Mouse (Mus musculus) embryo, embryonic 10 days (tissue): ENCODE measurements around the gene Gen1.
A peak's percentile ranks its signal among the peaks of the same experiment; 100 is the strongest.

ENCODE experiments used
- DNase-seq: peaks from one replicate; pipeline ENCODE4 v3.0.0-alpha.2; 2015; ENCODE audit warnings: low spot score

Gene Gen1

DNA sequence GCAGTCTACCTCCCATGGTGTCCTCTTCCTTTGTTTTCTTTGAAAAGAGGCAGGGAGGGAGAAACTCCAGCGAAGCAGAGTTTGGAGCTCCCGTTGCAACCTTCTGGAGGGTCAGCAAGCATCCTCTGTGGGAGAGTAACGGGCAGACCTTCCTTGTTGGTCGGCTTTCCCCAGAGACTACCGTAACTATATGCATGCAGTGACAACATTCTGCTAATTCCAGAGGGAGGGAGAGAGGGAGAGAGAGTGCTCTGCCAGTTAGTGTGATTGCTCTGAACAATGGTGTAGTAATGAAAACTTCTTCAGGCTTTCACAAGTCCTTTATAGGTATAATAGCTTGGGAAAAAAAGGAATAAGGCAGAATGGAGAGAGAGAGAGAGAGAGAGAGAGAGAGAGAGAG, 40.9 kb downstream of the Gen1 start:
- DNase-seq: peak; percentile 35

DNA sequence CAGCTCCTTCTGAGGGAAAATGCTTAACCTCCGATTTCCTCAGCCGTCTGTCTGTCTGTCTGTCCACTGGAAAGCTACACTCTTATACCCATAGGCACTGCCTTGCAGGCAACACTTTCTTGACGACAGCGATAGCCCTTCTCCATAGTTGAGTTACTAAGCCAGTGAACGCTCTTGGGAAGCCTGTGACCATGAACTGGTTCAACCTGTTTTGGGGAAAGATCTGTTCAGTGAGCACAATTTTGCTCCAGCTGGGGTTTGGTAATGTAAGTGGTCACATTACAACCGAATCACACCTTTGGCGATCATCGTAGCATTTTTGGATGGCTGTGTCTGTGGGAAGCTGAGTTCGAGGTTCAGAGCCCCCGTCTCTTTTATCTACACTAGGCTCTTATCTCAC, 42.5 kb downstream of the Gen1 start:
- DNase-seq: no peak

DNA sequence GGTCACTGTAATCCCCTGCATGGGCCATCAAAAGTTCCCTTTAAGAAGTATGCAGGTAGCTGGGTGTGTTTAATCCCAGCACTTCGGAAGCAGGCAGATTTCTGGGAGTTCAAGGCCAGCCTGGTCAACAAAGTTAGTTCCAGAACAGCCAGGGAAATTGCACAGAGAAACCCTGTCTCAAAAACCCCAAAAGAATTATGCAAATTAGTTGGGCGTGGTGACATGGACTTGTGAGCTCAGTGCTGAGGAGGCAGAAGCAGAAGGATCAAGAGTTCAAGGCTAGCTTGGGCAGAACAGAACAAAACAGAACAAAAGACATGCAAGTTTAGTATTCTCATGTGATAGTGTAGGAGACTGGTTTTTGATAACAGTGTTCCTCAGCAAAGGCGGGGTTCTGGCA, 43.0 kb downstream of the Gen1 start:
- DNase-seq: no peak

- peak; percentile 49 for DNase-seq
Measured at GRCm38 (mm10) chr12:11221524-11222330, 43.9 kb downstream of the Gen1 start.

GRCm38 (mm10) chr12:11217726-11218250, 47.8 kb downstream of the Gen1 start:
- no peak for DNase-seq

DNA sequence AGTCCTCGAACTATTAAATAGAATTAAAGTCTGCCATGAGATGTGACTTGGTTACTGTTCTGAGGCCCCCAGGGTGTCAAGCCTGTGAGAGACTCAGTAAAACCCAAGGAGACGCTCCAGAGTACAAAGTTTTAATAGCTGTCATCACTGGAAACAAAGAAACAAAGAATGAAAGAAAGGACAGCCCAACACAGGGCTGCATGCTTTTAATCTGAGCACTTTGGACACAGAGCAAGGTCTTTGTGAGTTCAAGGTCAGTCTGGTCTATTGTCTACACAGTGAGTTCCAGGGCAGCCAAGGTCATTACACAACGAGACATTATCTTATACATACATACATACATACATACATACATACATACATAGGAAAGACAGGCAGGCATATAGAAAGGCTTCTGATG, 49.1 kb downstream of the Gen1 start:
- DNase-seq: no peak

DNA sequence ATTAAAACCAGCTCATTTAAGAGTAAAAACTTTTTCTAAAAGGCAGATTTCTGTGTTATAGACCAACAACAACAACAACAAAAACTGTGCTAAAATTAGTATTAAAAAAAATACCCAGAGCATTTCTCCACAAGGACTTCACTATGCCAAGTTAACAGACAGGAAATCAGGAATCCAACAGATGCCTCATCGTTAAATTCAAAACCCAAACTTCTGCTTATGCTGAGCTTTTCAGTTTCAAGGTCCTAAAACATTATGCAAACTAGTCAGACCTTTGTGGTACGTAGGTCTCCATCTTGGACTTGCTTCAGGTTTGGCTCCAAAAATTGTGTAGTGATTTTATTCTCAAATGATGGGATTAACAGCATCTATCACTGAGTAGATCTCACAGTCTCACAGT, 50.0 kb downstream of the Gen1 start:
- no peak for DNase-seq

- no peak for DNase-seq
Measured at GRCm38 (mm10) chr12:11214776-11215175, 50.8 kb downstream of the Gen1 start.

DNA sequence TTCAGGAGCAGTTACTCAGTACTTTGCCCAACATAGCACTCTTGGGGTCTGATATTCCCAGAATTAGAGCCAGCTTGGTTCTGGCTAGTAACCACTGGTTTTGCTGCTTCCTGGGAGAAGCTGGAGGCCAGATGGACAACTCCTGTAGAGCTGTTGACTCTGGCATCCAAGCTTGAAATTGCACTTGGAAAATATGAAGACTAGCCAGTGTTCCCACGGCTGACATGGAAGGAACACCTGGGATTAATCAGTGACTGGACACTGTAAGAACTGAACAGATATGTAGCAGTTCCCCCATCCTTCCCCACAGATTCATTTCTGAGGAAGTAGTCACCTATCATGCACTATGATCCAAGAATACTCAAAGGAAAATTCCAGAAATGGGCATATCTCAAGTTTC, 52.7 kb downstream of the Gen1 start:
- no peak for DNase-seq

GRCm38 (mm10) chr12:11210361-11210760, 55.2 kb downstream of the Gen1 start:
- DNase-seq: no peak

DNA sequence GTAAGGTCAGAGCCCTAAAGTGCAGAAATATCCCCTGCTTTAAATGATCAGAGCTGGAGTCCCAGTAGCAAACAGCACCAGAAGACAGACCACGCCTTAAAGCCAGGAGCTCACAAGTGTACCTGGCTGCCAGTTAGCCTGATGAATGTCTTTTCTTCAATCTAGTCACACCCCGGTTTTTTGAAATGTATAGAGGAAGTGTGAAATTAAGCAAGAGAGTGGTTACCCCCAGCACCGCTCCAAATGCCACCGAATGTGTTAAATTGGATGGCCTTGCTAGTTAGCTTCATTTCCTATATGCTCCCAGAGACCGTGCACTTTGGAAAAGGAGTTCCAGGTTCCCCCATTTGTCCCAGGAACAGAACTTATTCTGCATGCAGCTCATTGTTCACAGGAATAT, 56.0 kb downstream of the Gen1 start:
- no peak for DNase-seq

DNA sequence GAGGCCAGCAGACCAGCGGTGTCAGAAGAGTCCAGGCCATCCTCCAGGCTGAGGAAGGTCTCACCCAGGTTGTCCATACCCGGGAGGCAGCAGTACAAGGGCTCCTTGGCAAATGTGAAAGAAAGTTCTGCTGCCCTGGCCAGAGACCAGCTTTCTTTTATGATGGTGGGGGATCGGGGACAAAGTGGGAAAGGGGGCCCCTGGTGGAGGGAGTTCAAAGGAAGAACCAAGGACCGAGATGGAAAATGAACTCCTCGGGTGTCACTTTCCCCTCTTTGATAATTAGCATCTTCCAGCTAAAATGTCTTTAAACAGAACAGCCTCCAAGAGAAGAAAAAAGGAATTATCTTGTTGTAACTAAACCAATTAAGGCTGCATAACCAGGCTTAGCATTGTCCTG, 56.7 kb downstream of the Gen1 start, which contains the start of gene Msgn1:
TSS of gene Msgn1 (minus strand) at position 101 of the 400 bp plus-strand sequence.
- no peak for DNase-seq

GRCm38 (mm10) chr12:11206321-11206720, 59.3 kb downstream of the Gen1 start:
- DNase-seq: no peak

GRCm38 (mm10) chr12:11203694-11204665, 61.6 kb downstream of the Gen1 start:
- no peak for DNase-seq

DNA sequence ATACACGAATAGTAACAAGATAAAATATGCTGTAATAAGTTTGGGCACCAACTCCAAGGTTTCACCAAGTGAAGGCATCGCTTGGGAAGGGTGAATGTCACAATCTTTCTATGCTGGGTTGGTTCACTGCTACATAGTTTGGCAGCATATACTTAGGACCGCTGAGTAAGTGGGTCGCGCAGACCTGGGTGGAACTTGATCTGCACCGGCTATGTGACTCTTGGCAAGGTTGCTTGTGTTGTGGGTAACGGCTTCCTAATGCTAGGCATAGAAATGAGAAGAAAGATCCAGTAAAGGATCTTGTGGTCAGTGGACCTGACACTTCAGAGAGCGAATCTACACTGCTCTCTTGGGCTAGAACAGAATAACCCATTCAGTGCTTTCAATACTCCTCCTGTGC, 63.1 kb downstream of the Gen1 start:
- no peak for DNase-seq

DNA sequence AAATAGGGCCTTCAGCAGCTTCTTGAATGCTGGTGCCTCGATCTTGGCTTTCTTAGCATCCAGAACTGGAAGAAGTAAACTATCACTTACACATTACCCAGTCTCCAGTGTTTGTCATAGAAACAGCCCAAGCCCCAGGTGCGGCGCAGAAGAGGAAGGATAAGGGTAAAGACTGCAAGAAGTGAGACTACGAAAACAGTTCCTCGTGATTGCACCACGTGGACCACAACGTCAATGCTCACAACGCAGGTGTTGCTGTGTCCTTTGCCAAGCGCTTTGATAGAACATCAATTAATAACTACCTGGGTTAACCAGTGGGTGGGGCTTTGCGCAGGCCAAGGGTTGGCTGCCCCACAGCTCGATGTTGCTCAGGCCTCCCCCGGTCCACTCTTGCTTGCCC, 64.9 kb downstream of the Gen1 start:
- DNase-seq: no peak

- no peak for DNase-seq
Measured at GRCm38 (mm10) chr12:11198551-11198950, 67.0 kb downstream of the Gen1 start.

GRCm38 (mm10) chr12:11198026-11198425, 67.6 kb downstream of the Gen1 start:
- DNase-seq: no peak

DNA sequence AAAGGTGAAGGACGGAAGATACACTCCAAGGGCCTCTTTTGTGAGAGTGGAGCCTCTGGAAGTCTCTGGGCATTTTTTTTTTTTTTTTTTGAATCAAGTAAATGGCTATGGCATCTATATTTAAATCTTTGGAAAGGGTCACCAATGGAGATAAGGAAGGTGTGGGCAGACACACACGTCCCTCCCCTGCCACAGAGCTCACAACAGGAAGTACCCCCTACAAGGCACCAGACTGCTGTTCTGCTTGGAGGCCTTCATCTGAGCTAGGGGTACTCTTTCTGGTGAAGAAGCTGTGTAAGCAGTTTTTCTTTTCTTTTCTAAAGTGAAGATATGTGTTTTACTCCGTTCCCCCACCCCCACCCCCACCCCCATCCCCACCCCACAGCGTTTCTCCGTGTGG, 68.8 kb downstream of the Gen1 start:
- no peak for DNase-seq

GRCm38 (mm10) chr12:11196142-11196597, 69.4 kb downstream of the Gen1 start:
- peak; percentile 75 for DNase-seq

- no peak for DNase-seq
Measured at GRCm38 (mm10) chr12:11195031-11195430, 70.6 kb downstream of the Gen1 start.
